Mouse (Mus musculus) heart, embryonic 10.5 days (tissue): ENCODE measurements around the gene Ring1. TPM values are rescaled to one million over a fixed set of nuclear protein-coding genes. Genes with fewer than 3 reads are reported as not detected.
"Not testable (repeated sequence)": the region's sequence is repeated elsewhere in the genome, so short reads cannot be mapped to it uniquely, and the experiment has no call there.

Experiments used
- DNase-seq: peaks from one replicate; pipeline ENCODE4 v3.0.0-alpha.2; 2017; ENCODE audit warnings: low spot score
- H3K27ac ChIP-seq: fragments of 300-500 bp; sonication (generic); 2 replicates; pipeline ENCODE4 v1.5.1; 2016; ENCODE audit warnings: mild to moderate bottlenecking
- H3K27me3 ChIP-seq: fragments of 300-500 bp; sonication (generic); 2 replicates; pipeline ENCODE4 v1.6.1; 2016; ENCODE audit warnings: mild to moderate bottlenecking; ENCODE audit not compliant: poor library complexity, insufficient read depth, severe bottlenecking
- H3K36me3 ChIP-seq: fragments of 300-500 bp; sonication (generic); 2 replicates; pipeline ENCODE4 v1.6.1; 2016; ENCODE audit warnings: mild to moderate bottlenecking, moderate library complexity
- H3K4me1 ChIP-seq: fragments of 300-500 bp; sonication (generic); 2 replicates; pipeline ENCODE4 v1.6.1; 2016; ENCODE audit warnings: mild to moderate bottlenecking
- H3K4me3 ChIP-seq: fragments of 300-500 bp; sonication (generic); 2 replicates; pipeline ENCODE4 v1.5.1; 2016; ENCODE audit warnings: mild to moderate bottlenecking, moderate library complexity
- H3K9me3 ChIP-seq: fragments of 300-500 bp; sonication (generic); 2 replicates; pipeline ENCODE4 v1.6.1; 2016; ENCODE audit warnings: mild to moderate bottlenecking, moderate library complexity
- WGBS: fragments of 180-500 bp; shearing (Covaris S2); methylation state at CpG from one replicate; pipeline ENCODE4 v1.1.7; 2016; 5-methylcytosine and 5-hydroxymethylcytosine counted together
- polyA plus RNA-seq: library from polyadenylated mRNA; unstranded; fragments of >200 nt; fragmentation: Nextera tagmentation; extraction: Ambion mirVana; gene quantifications from 2 replicates; pipeline ENCODE4 v1.2.1, GENCODE M21; 2016

The Ring1 gene
- polyA plus RNA-seq, 1 experiment from 2014 or later, result 15.8 TPM

- Histone ChIP-seq H3K27me3 (no peaks in the 10 kb centered on the region), H3K4me1 (peaks cover 75% of the 10 kb centered on the region), H3K4me3 (peak overlapping the region; percentile 90; the same call in 1 of the 2 replicates), H3K27ac (0 out of 2 replicates have a peak overlapping the region, but pooled peaks have one; percentile 99), H3K9me3 (no peaks in the 10 kb centered on the region), H3K36me3 (peaks cover 45% of the 10 kb centered on the region)
- WGBS, result 20% methylated on average over 2 of the region's 2 CpGs
- DNase-seq, result no peak
Measured at GRCm38 (mm10) chr17:34026221-34026620, 1.7 kb upstream of the Ring1 start.

DNA sequence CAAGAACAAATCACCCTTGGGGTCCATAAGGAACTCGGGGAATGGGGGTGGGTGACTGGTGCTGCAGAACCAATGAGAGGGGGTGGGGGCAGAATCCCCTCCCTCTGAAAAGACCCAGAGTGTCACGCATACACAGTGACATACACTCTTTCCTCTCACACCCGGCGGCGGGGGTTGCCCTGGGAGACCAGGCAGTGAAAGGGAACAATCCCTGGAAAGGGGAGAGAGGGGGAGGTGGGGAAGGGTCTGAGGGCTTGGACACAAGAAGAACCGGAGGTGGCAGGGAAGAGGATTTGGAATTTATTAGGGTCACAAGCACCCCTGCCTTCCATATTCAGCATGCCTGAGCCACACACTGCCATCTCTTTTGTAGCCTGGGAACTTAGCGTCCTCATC, 1.3 kb upstream of the Ring1 start:
- Histone ChIP-seq H3K27me3 (no peaks in the 10 kb centered on the region), H3K4me3 (peak overlapping the region; percentile 90), H3K36me3 (peaks cover 50% of the 10 kb centered on the region), H3K4me1 (peaks cover 75% of the 10 kb centered on the region), H3K9me3 (no peaks in the 10 kb centered on the region), H3K27ac (peak overlapping the region; percentile 99)
- 14% methylated on average over 7 of the region's 7 CpGs for WGBS
- DNase-seq, result peak; percentile 76

- Histone ChIP-seq H3K4me3 (peak overlapping the region; percentile 90), H3K27ac (peak overlapping the region; percentile 99), H3K4me1 (peaks cover 68% of the 10 kb centered on the region), H3K36me3 (peaks cover 51% of the 10 kb centered on the region), H3K27me3 (no peaks in the 10 kb centered on the region), H3K9me3 (no peaks in the 10 kb centered on the region; the same call in 1 of the 2 replicates)
- under 1% methylated on average over 56 of the region's 57 CpGs for WGBS
- DNase-seq, result peak; percentile 75
Measured at GRCm38 (mm10) chr17:34024861-34025755, 628 bp upstream of the Ring1 start.

DNA sequence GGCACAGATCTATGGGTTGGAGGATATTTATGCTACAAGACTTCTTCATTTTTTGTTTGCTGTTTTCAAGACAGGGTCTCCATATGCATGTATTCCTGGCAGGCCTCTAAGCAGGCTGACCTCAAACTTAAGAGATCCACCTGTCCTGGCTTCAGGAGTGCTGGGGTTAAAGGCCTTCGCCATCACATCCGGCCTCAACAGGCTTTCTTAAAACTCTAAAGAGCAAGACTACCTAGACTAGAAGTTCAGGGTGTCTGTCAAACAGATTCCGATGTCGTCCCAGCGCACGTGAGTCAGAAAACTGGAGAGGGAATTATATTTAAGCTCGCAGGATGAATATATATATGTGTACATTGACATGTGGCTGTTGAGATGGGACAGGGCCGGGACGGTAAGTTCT, 802 bp downstream of the Ring1 start:
- Histone ChIP-seq H3K27me3 (no peaks in the 10 kb centered on the region), H3K4me3 (peak overlapping the region; percentile 90), H3K27ac (peak overlapping the region; percentile 99; the same call in 1 of the 2 replicates), H3K9me3 (peaks cover 6% of the 10 kb centered on the region; the same call in 1 of the 2 replicates), H3K36me3 (peaks cover 36% of the 10 kb centered on the region), H3K4me1 (peaks cover 54% of the 10 kb centered on the region)
- DNase-seq, result peak; percentile 71
- WGBS, result 66% methylated on average over 9 of the region's 9 CpGs

DNA sequence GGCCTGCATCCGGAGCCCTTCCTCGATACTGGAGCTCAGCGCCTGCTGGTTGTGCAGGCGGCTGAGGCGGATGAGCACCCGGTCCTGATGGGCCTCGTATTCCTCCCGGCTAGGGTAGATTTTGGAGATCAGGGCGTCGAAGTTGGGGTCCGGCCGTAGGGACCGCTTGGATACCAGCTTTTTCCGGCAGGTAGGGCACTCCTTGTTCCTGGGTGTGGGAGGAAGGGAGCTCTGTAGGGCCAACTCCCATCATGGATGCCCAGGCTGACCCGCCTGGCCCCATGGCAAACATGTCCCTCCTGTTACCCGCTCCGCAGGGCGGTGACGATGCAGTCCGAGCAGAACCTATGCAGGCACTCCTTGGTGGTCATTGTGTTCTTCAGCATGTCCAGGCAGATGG, 1.5 kb downstream of the Ring1 start:
- 94% methylated on average over 20 of the region's 20 CpGs for WGBS
- Histone ChIP-seq H3K4me3 (0 out of 2 replicates have a peak overlapping the region, but pooled peaks have one; percentile 90), H3K27ac (no peak overlapping the region), H3K36me3 (peaks cover 30% of the 10 kb centered on the region), H3K4me1 (peaks cover 47% of the 10 kb centered on the region), H3K9me3 (peaks cover 6% of the 10 kb centered on the region; the same call in 1 of the 2 replicates), H3K27me3 (no peaks in the 10 kb centered on the region)
- DNase-seq, result no peak

DNA sequence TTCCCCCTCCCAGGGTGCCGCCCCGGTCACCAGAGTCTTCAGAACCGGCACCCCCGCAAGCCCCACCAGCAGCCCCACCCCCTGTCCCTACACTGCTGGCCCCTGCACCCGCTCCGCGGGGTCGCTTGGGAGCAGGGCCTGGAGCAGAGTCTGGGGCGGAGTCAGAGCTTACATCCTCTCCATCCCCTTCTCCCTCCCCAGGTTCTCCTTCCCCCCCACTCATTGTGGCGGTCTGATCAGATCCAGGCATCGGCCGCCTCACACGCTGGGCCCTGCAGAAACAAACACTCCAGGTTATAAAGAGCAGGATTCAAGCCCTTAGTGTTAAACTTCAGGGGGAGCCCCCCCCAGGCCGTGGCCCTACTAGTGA, 2.1 kb downstream of the Ring1 start:
- Histone ChIP-seq H3K9me3 (peaks cover 6% of the 10 kb centered on the region; the same call in 1 of the 2 replicates), H3K4me3 (0 out of 2 replicates have a peak overlapping the region, but pooled peaks have one; percentile 90), H3K27me3 (no peaks in the 10 kb centered on the region), H3K27ac (no peak overlapping the region), H3K4me1 (peaks cover 41% of the 10 kb centered on the region), H3K36me3 (peaks cover 28% of the 10 kb centered on the region)
- 89% methylated on average over 14 of the region's 14 CpGs for WGBS
- DNase-seq, result peak; percentile 72

DNA sequence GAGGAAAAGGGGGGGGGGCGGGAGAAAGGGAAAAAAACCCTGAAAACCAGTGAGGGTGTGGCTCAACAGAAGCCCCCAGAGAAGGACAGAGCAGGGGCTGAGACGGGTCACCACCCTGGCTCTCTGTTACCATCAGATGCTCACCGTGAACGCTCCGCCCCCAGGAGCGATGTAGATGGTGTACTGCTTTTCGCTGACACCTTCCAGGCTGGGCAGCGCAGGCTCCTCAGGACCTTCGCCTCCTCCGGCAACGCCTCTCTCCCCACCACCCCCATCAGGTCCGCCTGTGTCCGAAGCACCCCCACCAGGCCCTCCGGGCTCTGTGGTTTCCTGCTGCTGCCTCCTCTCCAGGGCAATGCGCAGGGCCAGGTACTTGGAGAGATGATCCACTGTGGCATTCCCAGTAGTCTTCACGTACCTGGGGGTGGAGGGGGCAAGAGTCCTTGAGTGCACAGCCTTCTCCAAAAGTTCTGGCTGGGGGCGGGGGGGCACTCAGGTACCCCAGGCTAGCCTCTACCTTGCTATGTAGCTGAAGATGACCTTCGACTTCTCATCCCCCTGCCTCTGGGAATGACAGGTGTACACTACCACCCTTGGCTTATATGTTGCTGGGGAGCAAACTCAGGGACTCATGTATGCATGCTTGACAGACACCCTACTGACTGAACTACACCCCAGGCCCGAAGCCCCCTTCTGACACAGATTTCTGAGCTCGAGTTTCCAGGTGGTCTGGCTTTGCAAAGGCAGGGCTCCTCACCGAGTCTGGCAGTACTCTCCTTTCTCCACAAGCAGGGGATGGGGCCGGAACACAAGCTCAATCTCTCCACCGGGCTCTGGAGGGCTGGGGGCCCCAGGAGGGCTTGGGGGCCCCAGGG, 2.7 kb downstream of the Ring1 start:
- Histone ChIP-seq H3K9me3 (peaks cover 6% of the 10 kb centered on the region; the same call in 1 of the 2 replicates), H3K4me3 (no peak overlapping the region), H3K27ac (no peak overlapping the region), H3K4me1 (peaks cover 35% of the 10 kb centered on the region), H3K27me3 (no peaks in the 10 kb centered on the region), H3K36me3 (peaks cover 28% of the 10 kb centered on the region)
- WGBS, result 90% methylated on average over 22 of the region's 23 CpGs
- DNase-seq, result peak; percentile 68

- peak; percentile 63 for DNase-seq
- no peaks in the 10 kb centered on the region for H3K36me3 ChIP-seq
- no peaks in the 10 kb centered on the region for H3K27me3 ChIP-seq
- H3K27ac ChIP-seq, result no peak overlapping the region
- no peaks in the 10 kb centered on the region for H3K9me3 ChIP-seq
- 90% methylated on average over 8 of the region's 8 CpGs for WGBS
- H3K4me3 ChIP-seq, result no peak overlapping the region
- no peaks in the 10 kb centered on the region for H3K4me1 ChIP-seq
Measured at GRCm38 (mm10) chr17:34013436-34013835, 11.0 kb downstream of the Ring1 start.

DNA sequence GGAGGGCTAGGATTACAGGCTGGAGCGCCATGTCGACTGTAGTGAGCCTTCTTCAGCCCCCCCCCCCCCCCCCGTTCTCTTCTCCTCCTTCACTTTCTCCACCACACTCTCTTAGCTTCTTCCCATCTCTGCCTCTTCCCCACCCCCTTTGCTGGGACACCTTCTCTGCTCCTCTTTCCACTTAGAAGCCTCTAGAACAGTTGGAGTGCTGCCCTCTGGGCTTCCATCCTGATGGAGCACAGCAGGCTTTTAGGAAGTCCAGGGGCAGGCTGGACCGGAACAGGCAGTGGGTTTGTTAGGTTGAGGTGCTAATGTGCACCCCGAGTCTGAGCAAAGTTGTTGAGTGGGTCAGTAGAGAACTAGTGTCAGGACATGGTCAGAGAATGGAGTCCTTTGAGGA, 14.3 kb downstream of the Ring1 start:
- peak; percentile 67 for DNase-seq
- Histone ChIP-seq H3K27me3 (no peaks in the 10 kb centered on the region), H3K9me3 (no peaks in the 10 kb centered on the region), H3K4me3 (no peak overlapping the region), H3K4me1 (no peaks in the 10 kb centered on the region), H3K27ac (no peak overlapping the region), H3K36me3 (no peaks in the 10 kb centered on the region)
- WGBS, result 59% methylated on average over 5 of the region's 5 CpGs

- peak; percentile 63 for DNase-seq
- H3K9me3 ChIP-seq, result no peaks in the 10 kb centered on the region
- WGBS, result 54% methylated on average over 2 of the region's 2 CpGs
- no peak overlapping the region for H3K27ac ChIP-seq
- H3K4me3 ChIP-seq, result no peak overlapping the region
- no peaks in the 10 kb centered on the region for H3K36me3 ChIP-seq
- H3K4me1 ChIP-seq, result no peaks in the 10 kb centered on the region
- H3K27me3 ChIP-seq, result peaks cover 8% of the 10 kb centered on the region
Measured at GRCm38 (mm10) chr17:34006570-34006969, 17.9 kb downstream of the Ring1 start.

DNA sequence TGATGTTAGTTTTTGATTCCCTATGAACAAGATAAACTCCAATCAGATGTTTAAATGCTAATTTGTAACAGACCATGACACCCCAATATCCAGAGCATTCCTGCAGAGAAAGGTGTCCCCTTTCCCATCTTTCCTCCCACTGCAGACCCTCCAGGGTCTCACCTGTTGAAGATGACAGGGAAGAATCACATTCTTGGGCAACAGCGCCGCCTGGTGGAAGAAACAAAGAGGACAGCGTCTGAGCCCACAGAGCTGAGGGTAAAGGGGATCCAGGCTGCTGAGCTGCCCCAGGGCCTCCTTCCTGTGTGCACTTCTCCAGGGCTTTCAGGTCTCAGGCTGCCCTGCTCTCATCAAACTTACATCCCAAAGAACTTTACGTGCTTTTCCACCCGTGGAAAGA, 21.1 kb downstream of the Ring1 start:
- no peaks in the 10 kb centered on the region for H3K36me3 ChIP-seq
- WGBS, result 2% methylated on average over 5 of the region's 5 CpGs
- H3K4me1 ChIP-seq, result peaks cover 11% of the 10 kb centered on the region
- H3K27ac ChIP-seq, result no peak overlapping the region
- no peaks in the 10 kb centered on the region for H3K9me3 ChIP-seq
- DNase-seq, result peak; percentile 73
- H3K27me3 ChIP-seq, result peaks cover 39% of the 10 kb centered on the region
- no peak overlapping the region for H3K4me3 ChIP-seq

DNA sequence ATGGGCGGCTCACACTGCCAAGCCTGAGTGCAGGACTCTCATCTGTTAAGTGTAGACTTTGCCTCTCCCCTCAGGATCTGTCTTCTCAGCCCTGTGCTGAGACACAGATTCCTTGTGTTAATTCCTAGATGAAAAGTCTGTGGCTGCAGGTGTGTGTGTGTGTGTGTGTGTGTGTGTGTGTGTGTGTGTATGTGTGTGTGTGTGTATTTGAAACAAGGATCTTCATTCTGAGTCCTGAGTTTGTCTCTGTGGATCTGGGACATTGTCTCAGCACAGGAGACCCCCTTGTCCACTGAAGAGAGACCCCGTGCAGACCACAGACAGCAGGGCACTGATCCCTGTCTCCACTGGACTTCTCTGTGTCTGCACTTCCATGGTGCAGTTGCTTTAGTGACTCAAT, 23.7 kb downstream of the Ring1 start:
- H3K36me3 ChIP-seq, H3K4me3 ChIP-seq, H3K9me3 ChIP-seq, H3K27ac ChIP-seq: not testable (repeated sequence)
- peaks cover 11% of the 10 kb centered on the region for H3K4me1 ChIP-seq
- WGBS, result 58% methylated on average over 2 of the region's 2 CpGs
- H3K27me3 ChIP-seq, result peaks cover 60% of the 10 kb centered on the region
- peak; percentile 64 for DNase-seq
